Mouse (Mus musculus): ENCODE measurements around the gene Kmt2c. TPM values are rescaled to one million over a fixed set of nuclear protein-coding genes. Genes with fewer than 3 reads are reported as not detected.
"Not testable (repeated sequence)": the region's sequence is repeated elsewhere in the genome, so short reads cannot be mapped to it uniquely, and the experiment has no call there.

Kmt2c gene
- total RNA-seq, 1 experiment = 50.6 TPM

DNA sequence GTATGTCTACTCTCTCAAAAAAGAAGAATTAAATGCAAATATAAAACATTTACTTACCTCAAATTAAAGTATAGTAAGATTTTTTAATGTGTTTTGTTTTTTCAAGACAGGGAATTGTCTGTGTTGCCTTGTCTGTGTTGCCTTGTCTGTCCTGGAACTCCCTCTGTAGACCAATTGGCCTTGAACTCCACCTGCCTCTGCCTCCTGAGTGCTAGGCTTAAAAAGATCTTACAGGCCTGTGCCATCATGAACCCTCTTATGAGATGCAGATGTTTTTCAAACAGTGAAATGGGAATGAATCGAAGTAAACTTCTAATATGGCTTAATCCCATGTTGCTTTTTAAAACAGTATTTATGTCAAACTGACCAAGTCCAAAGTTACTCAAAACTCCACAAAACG is 1.9 kb downstream of the Kmt2c start:
- Histone ChIP-seq H3K4me1 (ENCODE audit: control insufficient read depth in 2 of 2, insufficient read depth in 2 of 2, low read length in 2 of 2, poor library complexity in 1 of 2) (peaks cover 0 to 4% of the 10 kb centered on the region in 2 experiments; a peak in 1 of 4 replicates), H3K36me3 (ENCODE audit: control insufficient read depth, insufficient read depth, low read length, poor library complexity, severe bottlenecking) (no peaks in the 10 kb centered on the region; the same call in 1 of the 2 replicates), H3K9ac (ENCODE audit: insufficient read depth, low read depth, low read length, poor library complexity, severe bottlenecking) (no peak overlapping the region), H3K9me3 (ENCODE audit: control insufficient read depth, insufficient read depth, low read depth, low read length) (no peaks in the 10 kb centered on the region), H3K27ac (ENCODE audit: insufficient read depth, low read depth, low read length, poor library complexity, severe bottlenecking) (no peak overlapping the region), H3K4me3 (ENCODE audit: insufficient read depth in 1 of 2, low read depth in 1 of 2, low read length in 2 of 2, poor library complexity in 1 of 2, severe bottlenecking in 1 of 2) (peak overlapping the region; percentile 96; a peak in 3 of 4 replicates)
- no peak for DNase-seq (ENCODE audit: low read depth, low spot score)
- in situ Hi-C loops (cut with MboI; ENCODE audit: low sequenced_read_pairs in 2 of 2, unreplicated experiment in 2 of 2) = no loop called here
- TF ChIP-seq MAFK (IDR thresholded peaks at IDR 0.05; ENCODE audit: insufficient read depth, low read depth, low read length) = no peak
- no peak for TF ChIP-seq HCFC1 (IDR thresholded peaks at IDR 0.05; ENCODE audit: borderline replicate concordance, insufficient read depth, low read length)
- TF ChIP-seq ZNF384 (IDR thresholded peaks at IDR 0.05; ENCODE audit: low read depth, low read length) = no peak
- TF ChIP-seq ZC3H11A (IDR thresholded peaks at IDR 0.05; ENCODE audit: borderline replicate concordance, low read depth, low read length) = no peak
- TF ChIP-seq CHD2 (IDR thresholded peaks at IDR 0.05; ENCODE audit: low read depth, low read length) = no peak

DNA sequence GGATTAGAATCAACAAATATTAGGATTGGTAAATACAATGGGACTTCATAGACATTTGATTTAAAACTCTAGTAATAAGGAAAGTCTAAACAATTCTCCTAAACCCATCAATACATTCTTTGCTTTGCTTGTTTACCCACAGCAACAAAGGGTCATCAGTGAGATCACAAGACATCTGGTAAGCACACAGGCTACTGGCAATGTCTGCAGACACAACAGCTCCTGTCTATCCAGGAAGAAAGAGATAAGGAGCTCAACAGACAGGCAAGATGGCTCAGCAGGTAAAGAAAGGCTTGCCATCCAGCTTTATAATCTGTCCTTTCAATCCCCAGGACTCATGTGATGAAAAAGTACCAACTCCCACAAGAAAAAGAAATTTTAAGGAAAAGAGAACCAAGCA is 19.7 kb downstream of the Kmt2c start:
- in situ Hi-C loops (cut with MboI; ENCODE audit: low sequenced_read_pairs in 2 of 2, unreplicated experiment in 2 of 2) = no loop called here

DNA sequence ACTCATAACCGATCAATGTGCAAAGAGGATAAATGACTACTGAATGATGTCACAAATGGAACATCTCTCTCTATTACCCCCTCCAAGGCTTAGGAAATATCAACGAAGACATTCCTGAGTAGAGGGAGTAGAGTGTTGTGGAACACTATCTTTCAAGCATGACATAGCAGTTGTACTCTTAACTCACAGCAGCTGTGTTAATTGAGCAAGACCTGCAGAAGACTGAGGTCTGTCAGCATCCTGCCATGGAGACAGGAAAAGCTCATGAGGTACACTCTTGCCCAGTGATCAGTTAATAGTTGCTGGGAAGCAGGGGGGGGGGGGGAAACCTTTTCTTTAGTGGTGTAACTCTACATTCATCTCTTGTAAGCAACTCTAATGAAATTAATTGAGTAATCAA is 22.8 kb downstream of the Kmt2c start:
- H3K36me3 ChIP-seq (ENCODE audit: control insufficient read depth, insufficient read depth, low read length, poor library complexity, severe bottlenecking) = no peaks in the 10 kb centered on the region
- TF ChIP-seq MAFK (IDR thresholded peaks at IDR 0.05; ENCODE audit: insufficient read depth, low read depth, low read length) = no peak
- TF ChIP-seq ZC3H11A (IDR thresholded peaks at IDR 0.05; ENCODE audit: borderline replicate concordance, low read depth, low read length) = no peak
- no peak for TF ChIP-seq HCFC1 (IDR thresholded peaks at IDR 0.05; ENCODE audit: borderline replicate concordance, insufficient read depth, low read length)
- no peak for TF ChIP-seq CHD2 (IDR thresholded peaks at IDR 0.05; ENCODE audit: low read depth, low read length)
- no peak for TF ChIP-seq ZNF384 (IDR thresholded peaks at IDR 0.05; ENCODE audit: low read depth, low read length)
- in situ Hi-C loops (cut with MboI; ENCODE audit: low sequenced_read_pairs in 2 of 2, unreplicated experiment in 2 of 2) = no loop called here
- no peak for DNase-seq (ENCODE audit: low read depth, low spot score)
- no peaks in the 10 kb centered on the region for H3K9me3 ChIP-seq (ENCODE audit: control insufficient read depth, insufficient read depth, low read depth, low read length)
- no peak overlapping the region for H3K27ac ChIP-seq (ENCODE audit: insufficient read depth, low read depth, low read length, poor library complexity, severe bottlenecking)
- peaks cover 0 to 2% of the 10 kb centered on the region in 2 experiments; a peak in 2 of 4 replicates for H3K4me1 ChIP-seq (ENCODE audit: control insufficient read depth in 2 of 2, insufficient read depth in 2 of 2, low read length in 2 of 2, poor library complexity in 1 of 2)
- no peak overlapping the region for H3K9ac ChIP-seq (ENCODE audit: insufficient read depth, low read depth, low read length, poor library complexity, severe bottlenecking)
- no peak overlapping the region for H3K4me3 ChIP-seq (ENCODE audit: insufficient read depth in 1 of 2, low read depth in 1 of 2, low read length in 2 of 2, poor library complexity in 1 of 2, severe bottlenecking in 1 of 2)

More for the DNA sequence above, 19.7 kb downstream of the Kmt2c start:
- H3K4me3 ChIP-seq (ENCODE audit: insufficient read depth in 1 of 2, low read depth in 1 of 2, low read length in 2 of 2, poor library complexity in 1 of 2, severe bottlenecking in 1 of 2) = no peak overlapping the region
- H3K9me3 ChIP-seq (ENCODE audit: control insufficient read depth, insufficient read depth, low read depth, low read length) = no peaks in the 10 kb centered on the region
- DNase-seq (ENCODE audit: low read depth, low spot score) = no peak
- TF ChIP-seq CHD2 (IDR thresholded peaks at IDR 0.05; ENCODE audit: low read depth, low read length) (no peak), HCFC1 (IDR thresholded peaks at IDR 0.05; ENCODE audit: borderline replicate concordance, insufficient read depth, low read length) (no peak), ZNF384 (IDR thresholded peaks at IDR 0.05; ENCODE audit: low read depth, low read length) (no peak), ZC3H11A (IDR thresholded peaks at IDR 0.05; ENCODE audit: borderline replicate concordance, low read depth, low read length) (no peak), MAFK (IDR thresholded peaks at IDR 0.05; ENCODE audit: insufficient read depth, low read depth, low read length) (no peak)
- peaks cover 0 to 2% of the 10 kb centered on the region in 2 experiments; a peak in 1 of 4 replicates for H3K4me1 ChIP-seq (ENCODE audit: control insufficient read depth in 2 of 2, insufficient read depth in 2 of 2, low read length in 2 of 2, poor library complexity in 1 of 2)
- H3K36me3 ChIP-seq (ENCODE audit: control insufficient read depth, insufficient read depth, low read length, poor library complexity, severe bottlenecking) = no peaks in the 10 kb centered on the region
- H3K27ac ChIP-seq (ENCODE audit: insufficient read depth, low read depth, low read length, poor library complexity, severe bottlenecking) = no peak overlapping the region
- no peak overlapping the region for H3K9ac ChIP-seq (ENCODE audit: insufficient read depth, low read depth, low read length, poor library complexity, severe bottlenecking)

DNA sequence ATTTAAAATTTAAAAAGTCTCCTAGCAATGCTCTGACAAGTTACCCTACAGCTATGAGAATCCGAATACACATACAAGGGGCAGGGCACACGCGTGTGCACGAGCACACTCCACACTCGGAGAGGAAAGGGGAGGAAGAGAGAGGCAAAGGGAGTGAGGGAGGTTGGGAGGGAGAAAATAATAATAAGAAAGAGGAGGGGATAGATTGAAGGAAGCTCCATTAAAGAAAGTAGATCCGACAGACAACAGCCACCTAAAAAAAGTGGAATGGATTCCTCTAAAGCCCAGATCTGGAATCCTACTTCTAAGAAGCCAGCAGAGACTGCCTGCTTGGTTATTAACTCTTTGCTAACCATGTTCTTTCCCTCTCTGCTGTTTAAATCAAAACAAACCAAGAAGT is 26.5 kb downstream of the Kmt2c start:
- no peaks in the 10 kb centered on the region; a peak in 1 of 4 replicates for H3K4me1 ChIP-seq (ENCODE audit: control insufficient read depth in 2 of 2, insufficient read depth in 2 of 2, low read length in 2 of 2, poor library complexity in 1 of 2)
- no peak for TF ChIP-seq HCFC1 (IDR thresholded peaks at IDR 0.05; ENCODE audit: borderline replicate concordance, insufficient read depth, low read length)
- 0 out of 2 replicates have a peak, but pooled peaks have one; percentile 24 for TF ChIP-seq ZNF384 (IDR thresholded peaks at IDR 0.05; ENCODE audit: low read depth, low read length)
- peak; percentile 53; the same call in 1 of the 2 replicates for TF ChIP-seq CHD2 (IDR thresholded peaks at IDR 0.05; ENCODE audit: low read depth, low read length)
- H3K27ac ChIP-seq (ENCODE audit: insufficient read depth, low read depth, low read length, poor library complexity, severe bottlenecking) = 0 out of 2 replicates have a peak overlapping the region, but pooled peaks have one; percentile 58
- DNase-seq (ENCODE audit: low read depth, low spot score) = peak; percentile 15
- H3K9me3 ChIP-seq (ENCODE audit: control insufficient read depth, insufficient read depth, low read depth, low read length) = no peaks in the 10 kb centered on the region
- H3K4me3 ChIP-seq (ENCODE audit: insufficient read depth in 1 of 2, low read depth in 1 of 2, low read length in 2 of 2, poor library complexity in 1 of 2, severe bottlenecking in 1 of 2) = peak overlapping the region; percentile 30 to 71
- no peaks in the 10 kb centered on the region for H3K36me3 ChIP-seq (ENCODE audit: control insufficient read depth, insufficient read depth, low read length, poor library complexity, severe bottlenecking)
- H3K9ac ChIP-seq (ENCODE audit: insufficient read depth, low read depth, low read length, poor library complexity, severe bottlenecking) = peak overlapping the region; percentile 75
- in situ Hi-C loops (cut with MboI; ENCODE audit: low sequenced_read_pairs in 2 of 2, unreplicated experiment in 2 of 2) = no loop called here

DNA sequence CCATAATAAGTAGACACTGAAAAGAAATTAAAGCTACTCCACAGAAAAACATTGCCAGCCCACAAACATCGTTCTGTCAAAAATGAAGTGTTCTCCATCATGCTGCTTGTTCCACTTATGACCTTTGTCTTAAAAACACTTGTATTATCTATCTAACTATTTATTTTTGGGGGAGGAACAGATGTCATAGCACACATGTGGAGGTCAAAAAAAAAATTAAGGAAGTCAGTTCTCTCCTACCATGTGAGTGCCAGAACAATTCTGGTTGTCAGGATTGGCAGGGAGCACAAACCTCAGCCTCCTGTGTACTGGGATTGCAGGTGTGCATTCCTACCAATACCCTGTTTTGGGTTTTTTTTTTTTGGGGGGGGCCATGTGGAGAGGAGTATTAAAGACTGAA is 36.6 kb downstream of the Kmt2c start:
- Histone ChIP-seq H3K9ac (ENCODE audit: insufficient read depth, low read depth, low read length, poor library complexity, severe bottlenecking) (no peak overlapping the region), H3K27ac (ENCODE audit: insufficient read depth, low read depth, low read length, poor library complexity, severe bottlenecking) (no peak overlapping the region), H3K4me3 (ENCODE audit: insufficient read depth in 1 of 2, low read depth in 1 of 2, low read length in 2 of 2, poor library complexity in 1 of 2, severe bottlenecking in 1 of 2) (no peak overlapping the region), H3K9me3 (ENCODE audit: control insufficient read depth, insufficient read depth, low read depth, low read length) (no peaks in the 10 kb centered on the region), H3K36me3 (ENCODE audit: control insufficient read depth, insufficient read depth, low read length, poor library complexity, severe bottlenecking) (no peaks in the 10 kb centered on the region), H3K4me1 (ENCODE audit: control insufficient read depth in 2 of 2, insufficient read depth in 2 of 2, low read length in 2 of 2, poor library complexity in 1 of 2) (no peaks in the 10 kb centered on the region; a peak in 1 of 4 replicates)
- in situ Hi-C loops (cut with MboI; ENCODE audit: low sequenced_read_pairs in 2 of 2, unreplicated experiment in 2 of 2) = no loop called here
- TF ChIP-seq HCFC1 (IDR thresholded peaks at IDR 0.05; ENCODE audit: borderline replicate concordance, insufficient read depth, low read length) (no peak), MAFK (IDR thresholded peaks at IDR 0.05; ENCODE audit: insufficient read depth, low read depth, low read length) (no peak)
- DNase-seq (ENCODE audit: low read depth, low spot score) = no peak

DNA sequence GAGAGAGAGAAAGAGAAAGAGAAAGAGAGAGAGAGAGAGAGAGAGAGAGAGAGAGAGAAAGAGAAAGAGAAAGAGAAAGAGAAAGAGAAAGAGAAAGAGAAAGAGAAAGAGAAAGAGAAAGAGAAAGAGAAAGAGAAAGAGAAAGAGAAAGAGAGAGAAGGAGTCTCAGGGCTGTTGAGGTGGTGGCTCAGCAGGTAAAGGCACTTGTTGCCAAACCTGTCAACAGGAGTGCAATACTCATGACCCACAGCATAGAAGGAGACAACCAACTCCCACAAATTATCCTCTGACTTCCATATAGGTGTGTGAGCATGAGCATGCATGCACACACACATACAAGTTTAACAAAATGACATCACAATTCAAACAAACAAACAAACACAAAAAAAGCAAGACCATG is 43.2 kb downstream of the Kmt2c start:
- H3K27ac ChIP-seq (ENCODE audit: insufficient read depth, low read depth, low read length, poor library complexity, severe bottlenecking) = not testable (repeated sequence)

More for the DNA sequence above, 43.2 kb downstream of the Kmt2c start:
- DNase-seq (ENCODE audit: low read depth, low spot score); H3K9ac ChIP-seq (ENCODE audit: insufficient read depth, low read depth, low read length, poor library complexity, severe bottlenecking); H3K4me3 ChIP-seq (ENCODE audit: insufficient read depth in 1 of 2, low read depth in 1 of 2, low read length in 2 of 2, poor library complexity in 1 of 2, severe bottlenecking in 1 of 2); H3K4me1 ChIP-seq (ENCODE audit: control insufficient read depth in 2 of 2, insufficient read depth in 2 of 2, low read length in 2 of 2, poor library complexity in 1 of 2); H3K9me3 ChIP-seq (ENCODE audit: control insufficient read depth, insufficient read depth, low read depth, low read length); in situ Hi-C loops (cut with MboI; ENCODE audit: low sequenced_read_pairs in 2 of 2, unreplicated experiment in 2 of 2); H3K36me3 ChIP-seq (ENCODE audit: control insufficient read depth, insufficient read depth, low read length, poor library complexity, severe bottlenecking): not testable (repeated sequence)

Measured in ES-E14 (cell line).